Mouse (Mus musculus) E14TG2a.4 (cell line): ENCODE results near the gene Nmu.
A peak's percentile ranks its signal among the peaks of the same experiment; 100 is the strongest.

Source experiments
- H3K27me3 ChIP-seq: 2 replicates; pipeline ENCODE4 v1.6.1; 2014; ENCODE audit warnings: low read length, control low read depth; ENCODE audit not compliant: insufficient read depth
- H3K36me3 ChIP-seq: 2 replicates; pipeline ENCODE4 v1.6.1; 2014; ENCODE audit warnings: low read length, control low read depth; ENCODE audit not compliant: insufficient read depth
- H3K4me1 ChIP-seq: replicated peaks from 2 replicates; pipeline ENCODE4 v1.6.1; 2014; ENCODE audit warnings: low read depth, low read length, control low read depth
- H3K4me3 ChIP-seq: replicated peaks from 2 replicates; pipeline ENCODE4 v1.5.1; 2014; ENCODE audit warnings: mild to moderate bottlenecking, low read length
- H3K9me3 ChIP-seq: 2 replicates; pipeline ENCODE4 v1.6.1; 2014; ENCODE audit warnings: low read length, control low read depth
- CTCF ChIP-seq: conservative IDR thresholded peaks from 2 replicates; pipeline ENCODE4 v1.5.1; 2014; ENCODE audit warnings: low read length
- NANOG ChIP-seq: IDR thresholded peaks from 2 replicates; pipeline ENCODE4 v1.6.1; 2014; ENCODE audit warnings: borderline replicate concordance, low read length, mixed read lengths
- POU5F1 ChIP-seq: IDR thresholded peaks from 2 replicates; pipeline ENCODE4 v1.6.1; 2014; ENCODE audit warnings: low read length, borderline replicate concordance

Nmu gene

GRCm38 (mm10) chr5:76304452-76305341 lies 58.9 kb downstream of the Nmu start, which contains the start of gene Clock:
Gene Clock, minus strand, starts transcription at chr5:76304792.
- TF ChIP-seq POU5F1 (no peak), NANOG (no peak), CTCF (no peak)
- Histone ChIP-seq H3K4me3 (peak within 1 kb of the TSS; percentile 94), H3K27me3 (no peaks in the 10 kb centered on the region), H3K4me1 (peaks cover 25% of the 10 kb centered on the region), H3K9me3 (no peaks in the 10 kb centered on the region), H3K36me3 (peaks cover 9% of the 10 kb centered on the region; the same call in 1 of the 2 replicates)

- peaks cover 9% of the 10 kb centered on the region; the same call in 1 of the 2 replicates for H3K36me3 ChIP-seq
- peak overlapping the region; percentile 94 for H3K4me3 ChIP-seq
- H3K27me3 ChIP-seq: no peaks in the 10 kb centered on the region
- H3K9me3 ChIP-seq: no peaks in the 10 kb centered on the region
- peaks cover 25% of the 10 kb centered on the region for H3K4me1 ChIP-seq
- TF ChIP-seq NANOG (no peak), CTCF (no peak), POU5F1 (no peak)
Measured at GRCm38 (mm10) chr5:76303745-76304451, 59.7 kb downstream of the Nmu start.

- TF ChIP-seq POU5F1 (no peak), NANOG (no peak), CTCF (no peak)
- no peaks in the 10 kb centered on the region for H3K27me3 ChIP-seq
- H3K9me3 ChIP-seq: no peaks in the 10 kb centered on the region
- peak overlapping the region; percentile 94 for H3K4me3 ChIP-seq
- H3K4me1 ChIP-seq: peaks cover 25% of the 10 kb centered on the region
- H3K36me3 ChIP-seq: peaks cover 9% of the 10 kb centered on the region; the same call in 1 of the 2 replicates
Measured at GRCm38 (mm10) chr5:76303379-76303744, 60.2 kb downstream of the Nmu start.

- Histone ChIP-seq H3K36me3 (peaks cover 9% of the 10 kb centered on the region; the same call in 1 of the 2 replicates), H3K4me3 (no peak overlapping the region)
- TF ChIP-seq NANOG (no peak), POU5F1 (no peak), CTCF (no peak)
Measured at GRCm38 (mm10) chr5:76302009-76302408, 61.6 kb downstream of the Nmu start.

GRCm38 (mm10) chr5:76289234-76289691 lies 74.3 kb downstream of the Nmu start:
- Histone ChIP-seq H3K36me3 (no peaks in the 10 kb centered on the region), H3K9me3 (no peaks in the 10 kb centered on the region), H3K4me3 (no peak overlapping the region), H3K27me3 (no peaks in the 10 kb centered on the region), H3K4me1 (peaks cover 65% of the 10 kb centered on the region)
- TF ChIP-seq NANOG (no peak), POU5F1 (no peak), CTCF (no peak)

More at GRCm38 (mm10) chr5:76302009-76302408, 61.6 kb downstream of the Nmu start:
- H3K27me3 ChIP-seq: no peaks in the 10 kb centered on the region
- H3K4me1 ChIP-seq: peaks cover 28% of the 10 kb centered on the region
- H3K9me3 ChIP-seq: no peaks in the 10 kb centered on the region

- Histone ChIP-seq H3K4me1 (peaks cover 69% of the 10 kb centered on the region), H3K27me3 (no peaks in the 10 kb centered on the region), H3K4me3 (peak overlapping the region; percentile 41), H3K36me3 (no peaks in the 10 kb centered on the region), H3K9me3 (no peaks in the 10 kb centered on the region)
- TF ChIP-seq POU5F1 (no peak), NANOG (no peak), CTCF (no peak)
Measured at GRCm38 (mm10) chr5:76288256-76288655, 75.3 kb downstream of the Nmu start.

GRCm38 (mm10) chr5:76287062-76287461 lies 76.5 kb downstream of the Nmu start:
- Histone ChIP-seq H3K27me3 (no peaks in the 10 kb centered on the region), H3K4me3 (peak overlapping the region; percentile 41; the same call in 1 of the 2 replicates), H3K36me3 (no peaks in the 10 kb centered on the region), H3K4me1 (peaks cover 74% of the 10 kb centered on the region), H3K9me3 (no peaks in the 10 kb centered on the region)
- no peak for TF ChIP-seq NANOG
- TF ChIP-seq CTCF: peak; percentile 34; the same call in 1 of the 2 replicates

- Histone ChIP-seq H3K9me3 (peaks cover 7% of the 10 kb centered on the region), H3K36me3 (peaks cover 4% of the 10 kb centered on the region), H3K4me1 (peaks cover 68% of the 10 kb centered on the region), H3K27me3 (no peaks in the 10 kb centered on the region), H3K4me3 (0 out of 2 replicates have a peak overlapping the region, but pooled peaks have one; percentile 10)
- TF ChIP-seq POU5F1 (peak; percentile 32; the same call in 1 of the 2 replicates), NANOG (peak; percentile 78), CTCF (no peak)
Measured at GRCm38 (mm10) chr5:76285699-76286098, 77.9 kb downstream of the Nmu start.
